Mouse (Mus musculus): ENCODE results near the gene Traf3ip3.

The Traf3ip3 gene

GRCm38 (mm10) chr1:193205431-193205830, 3.9 kb upstream of the Traf3ip3 start:
- no peak for DNase-seq

GRCm38 (mm10) chr1:193203821-193204220, 2.3 kb upstream of the Traf3ip3 start:
- no peak for DNase-seq

- DNase-seq, result no peak
Observed at GRCm38 (mm10) chr1:193200640-193201382, 692 bp downstream of the Traf3ip3 start.

- DNase-seq, result no peak
Observed at GRCm38 (mm10) chr1:193198312-193198711, 3.2 kb downstream of the Traf3ip3 start.

GRCm38 (mm10) chr1:193197494-193198205, 3.9 kb downstream of the Traf3ip3 start:
- no peak for DNase-seq

GRCm38 (mm10) chr1:193195169-193195810, 6.2 kb downstream of the Traf3ip3 start:
- no peak for DNase-seq

GRCm38 (mm10) chr1:193194416-193195140, 6.9 kb downstream of the Traf3ip3 start:
- no peak for DNase-seq

- DNase-seq, result no peak
Observed at GRCm38 (mm10) chr1:193191675-193192283, 9.7 kb downstream of the Traf3ip3 start.

GRCm38 (mm10) chr1:193189771-193190170, 11.7 kb downstream of the Traf3ip3 start:
- no peak for DNase-seq

- peak; percentile 28 for DNase-seq
Observed at GRCm38 (mm10) chr1:193189151-193189621, 12.3 kb downstream of the Traf3ip3 start.

GRCm38 (mm10) chr1:193188257-193188656, 13.2 kb downstream of the Traf3ip3 start:
- DNase-seq, result no peak

GRCm38 (mm10) chr1:193181104-193181503, 20.4 kb downstream of the Traf3ip3 start:
- no peak for DNase-seq

- no peak for DNase-seq
Observed at GRCm38 (mm10) chr1:193174143-193174733, 27.3 kb downstream of the Traf3ip3 start.

- no peak for DNase-seq
Observed at GRCm38 (mm10) chr1:193173810-193174129, 27.7 kb downstream of the Traf3ip3 start.

GRCm38 (mm10) chr1:193172991-193173809, 28.3 kb downstream of the Traf3ip3 start:
- DNase-seq, result peak; percentile 98

- DNase-seq, result no peak
Observed at GRCm38 (mm10) chr1:193169856-193170255, 31.6 kb downstream of the Traf3ip3 start.

GRCm38 (mm10) chr1:193169228-193169627, 32.3 kb downstream of the Traf3ip3 start:
- DNase-seq, result no peak

GRCm38 (mm10) chr1:193167746-193168145, 33.8 kb downstream of the Traf3ip3 start, which contains the start of gene A130010J15Rik:
A130010J15Rik (plus strand) TSS chr1:193168046.
- DNase-seq, result no peak

GRCm38 (mm10) chr1:193160317-193161032, 41.0 kb downstream of the Traf3ip3 start:
- DNase-seq, result no peak

GRCm38 (mm10) chr1:193159613-193160012, 41.9 kb downstream of the Traf3ip3 start:
- no peak for DNase-seq

Measured in right cerebral cortex, adult 18-20 months (tissue).